Mouse (Mus musculus): ENCODE results near the gene Pxt1. TPM values are rescaled to one million over a fixed set of nuclear protein-coding genes. Genes with fewer than 3 reads are reported as not detected.

Gene Pxt1
- polyA plus RNA-seq, 1 experiment from 2014 or later = not detected

DNA sequence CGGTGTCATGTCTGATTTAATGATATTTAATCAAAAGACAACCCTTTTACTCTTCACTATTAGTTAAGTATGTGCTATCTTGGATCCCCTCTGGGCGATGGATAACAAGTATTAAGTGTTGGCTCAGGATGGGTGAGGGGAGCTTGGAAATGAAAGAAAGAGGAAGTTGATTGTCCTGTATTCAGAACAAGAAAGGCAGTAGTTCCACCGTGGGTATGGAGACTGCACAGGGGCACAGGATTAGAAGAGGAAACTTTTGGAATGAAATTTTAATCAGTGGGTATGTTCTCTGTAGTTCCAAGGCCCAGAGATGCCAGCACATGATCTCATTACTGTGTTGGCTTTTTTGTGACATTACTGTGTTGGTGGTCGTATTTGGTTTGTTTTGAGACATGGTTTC lies 7.1 kb upstream of the Pxt1 start:
- 75% methylated on average over 4 of the region's 4 CpGs for WGBS
- H3K27me3 ChIP-seq (replicated peaks; ENCODE audit: control insufficient read depth, insufficient read depth, low read length) = no peaks in the 10 kb centered on the region
- ATAC-seq = no peak

DNA sequence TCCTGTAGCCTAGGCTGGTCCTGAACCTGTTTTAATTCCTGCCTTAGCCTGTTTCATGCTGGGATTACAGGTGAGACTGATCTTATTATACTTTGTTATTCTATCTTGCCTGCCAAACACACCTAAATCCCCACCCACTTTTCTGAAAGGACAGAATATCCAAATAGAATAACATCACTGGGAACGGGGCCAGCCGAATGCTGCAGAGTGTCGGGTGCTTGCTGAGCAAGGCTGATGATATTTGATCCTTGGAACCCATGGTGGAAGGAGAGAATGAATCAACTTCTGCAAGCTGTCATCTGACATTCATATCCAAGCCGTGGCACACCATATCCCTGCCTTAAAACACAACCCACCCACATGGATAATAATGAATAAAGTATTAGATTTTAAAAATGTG lies 5.0 kb upstream of the Pxt1 start:
- TF ChIP-seq CTCF (IDR thresholded peaks at IDR 0.05; ENCODE audit: low read depth) = no peak
- no peak for ATAC-seq
- WGBS = 68% methylated on average over 4 of the region's 4 CpGs

More for the DNA sequence above, 7.1 kb upstream of the Pxt1 start:
- no peaks in the 10 kb centered on the region for H3K9me3 ChIP-seq (ENCODE audit: control insufficient read depth)
- H3K4me1 ChIP-seq (replicated peaks; ENCODE audit: control insufficient read depth, insufficient read depth, low read length) = no peaks in the 10 kb centered on the region
- H3K36me3 ChIP-seq (ENCODE audit: control insufficient read depth, insufficient read depth) = no peaks in the 10 kb centered on the region
- no peak overlapping the region for H3K4me2 ChIP-seq (replicated peaks; ENCODE audit: low read depth)
- no peak overlapping the region for H3K27ac ChIP-seq (ENCODE audit: low read depth, low read length)
- H3K9ac ChIP-seq (ENCODE audit: low read depth, low read length) = no peak overlapping the region
- H3K4me3 ChIP-seq (ENCODE audit: low read depth, low read length) = no peak overlapping the region
- TF ChIP-seq CTCF (IDR thresholded peaks at IDR 0.05; ENCODE audit: low read depth) = no peak

DNA sequence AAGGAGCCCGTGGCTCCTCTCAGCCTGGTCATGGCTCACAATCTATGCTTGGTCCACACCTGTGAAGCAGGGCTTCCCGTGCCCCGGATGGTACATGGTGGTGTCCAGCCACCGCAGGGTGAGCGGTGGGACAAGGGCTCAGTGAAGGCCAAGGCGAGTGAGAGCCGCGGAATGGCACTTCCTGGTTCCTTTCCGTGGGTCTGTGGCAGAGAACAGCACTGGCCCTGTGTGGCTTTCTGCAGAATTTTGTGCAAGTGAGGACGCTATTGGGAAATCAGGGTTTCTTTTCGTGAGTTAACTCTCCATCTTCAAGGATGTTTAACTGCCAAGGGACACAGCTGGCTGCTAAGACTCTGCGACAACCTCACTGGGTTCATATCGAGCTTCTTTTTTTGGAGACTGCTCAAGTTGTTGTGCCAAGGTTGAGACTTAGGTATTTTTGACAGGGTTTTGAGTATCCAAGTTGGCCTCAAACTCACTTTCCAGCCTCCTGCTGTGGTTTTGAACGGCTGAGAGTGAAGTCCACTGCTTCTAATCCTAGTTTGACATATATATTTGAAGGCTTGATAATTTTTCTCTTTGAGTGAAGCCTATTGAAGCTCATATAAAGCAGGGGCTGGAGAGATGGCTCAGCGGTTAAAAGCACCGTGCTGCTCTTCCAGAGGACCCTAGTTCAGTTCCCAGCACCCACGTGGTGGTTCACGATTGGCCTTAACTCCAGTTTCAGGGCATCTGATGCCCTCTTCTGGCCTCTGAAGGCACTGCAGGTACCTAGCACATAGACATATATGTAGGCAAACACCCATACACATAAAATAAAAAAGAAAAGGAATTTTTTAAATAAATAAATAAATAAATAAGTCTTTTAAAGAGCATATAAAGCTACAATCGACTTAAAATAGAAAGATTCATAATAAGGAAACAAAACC lies 3.6 kb upstream of the Pxt1 start:
- Histone ChIP-seq H3K4me2 (replicated peaks; ENCODE audit: low read depth) (no peak overlapping the region), H3K27me3 (replicated peaks; ENCODE audit: control insufficient read depth, insufficient read depth, low read length) (no peaks in the 10 kb centered on the region), H3K27ac (ENCODE audit: low read depth, low read length) (no peak overlapping the region), H3K9ac (ENCODE audit: low read depth, low read length) (no peak overlapping the region), H3K4me3 (ENCODE audit: low read depth, low read length) (no peak overlapping the region), H3K36me3 (ENCODE audit: control insufficient read depth, insufficient read depth) (no peaks in the 10 kb centered on the region), H3K9me3 (ENCODE audit: control insufficient read depth) (no peaks in the 10 kb centered on the region), H3K4me1 (replicated peaks; ENCODE audit: control insufficient read depth, insufficient read depth, low read length) (no peaks in the 10 kb centered on the region)
- WGBS = 92% methylated on average over 19 of the region's 19 CpGs
- ATAC-seq = no peak
- TF ChIP-seq CTCF (IDR thresholded peaks at IDR 0.05; ENCODE audit: low read depth) = no peak

More for the DNA sequence above, 5.0 kb upstream of the Pxt1 start:
- Histone ChIP-seq H3K4me1 (replicated peaks; ENCODE audit: control insufficient read depth, insufficient read depth, low read length) (no peaks in the 10 kb centered on the region), H3K27ac (ENCODE audit: low read depth, low read length) (no peak overlapping the region), H3K4me2 (replicated peaks; ENCODE audit: low read depth) (no peak overlapping the region), H3K9me3 (ENCODE audit: control insufficient read depth) (no peaks in the 10 kb centered on the region), H3K9ac (ENCODE audit: low read depth, low read length) (no peak overlapping the region), H3K36me3 (ENCODE audit: control insufficient read depth, insufficient read depth) (no peaks in the 10 kb centered on the region), H3K27me3 (replicated peaks; ENCODE audit: control insufficient read depth, insufficient read depth, low read length) (no peaks in the 10 kb centered on the region), H3K4me3 (ENCODE audit: low read depth, low read length) (no peak overlapping the region)

DNA sequence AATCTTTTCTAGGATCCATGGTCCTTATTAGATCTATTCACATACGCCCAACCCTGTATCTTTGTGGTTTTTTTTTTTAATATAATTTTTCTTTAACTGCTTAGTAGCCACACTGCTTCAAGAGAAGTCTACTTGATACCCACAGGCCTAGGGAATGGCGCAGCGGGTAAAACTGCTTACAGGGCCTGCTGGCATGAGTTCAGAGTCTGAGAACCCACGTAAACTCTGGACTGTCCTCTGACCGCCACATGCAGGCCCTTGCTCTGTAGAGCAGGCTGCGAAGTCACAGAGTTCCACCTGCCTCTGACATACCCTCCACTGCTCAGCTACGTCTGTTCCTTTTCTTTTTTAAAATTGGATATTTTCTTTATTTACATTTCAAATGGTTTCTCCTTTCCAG lies 841 bp upstream of the Pxt1 start:
- Histone ChIP-seq H3K9me3 (ENCODE audit: control insufficient read depth) (no peaks in the 10 kb centered on the region), H3K9ac (ENCODE audit: low read depth, low read length) (no peak overlapping the region), H3K27ac (ENCODE audit: low read depth, low read length) (no peak overlapping the region), H3K4me3 (ENCODE audit: low read depth, low read length) (no peak overlapping the region), H3K4me2 (replicated peaks; ENCODE audit: low read depth) (no peak overlapping the region), H3K4me1 (replicated peaks; ENCODE audit: control insufficient read depth, insufficient read depth, low read length) (no peaks in the 10 kb centered on the region), H3K36me3 (ENCODE audit: control insufficient read depth, insufficient read depth) (no peaks in the 10 kb centered on the region), H3K27me3 (replicated peaks; ENCODE audit: control insufficient read depth, insufficient read depth, low read length) (no peaks in the 10 kb centered on the region)
- 85% methylated on average over 7 of the region's 7 CpGs for WGBS
- TF ChIP-seq CTCF (IDR thresholded peaks at IDR 0.05; ENCODE audit: low read depth) = no peak
- ATAC-seq = no peak

DNA sequence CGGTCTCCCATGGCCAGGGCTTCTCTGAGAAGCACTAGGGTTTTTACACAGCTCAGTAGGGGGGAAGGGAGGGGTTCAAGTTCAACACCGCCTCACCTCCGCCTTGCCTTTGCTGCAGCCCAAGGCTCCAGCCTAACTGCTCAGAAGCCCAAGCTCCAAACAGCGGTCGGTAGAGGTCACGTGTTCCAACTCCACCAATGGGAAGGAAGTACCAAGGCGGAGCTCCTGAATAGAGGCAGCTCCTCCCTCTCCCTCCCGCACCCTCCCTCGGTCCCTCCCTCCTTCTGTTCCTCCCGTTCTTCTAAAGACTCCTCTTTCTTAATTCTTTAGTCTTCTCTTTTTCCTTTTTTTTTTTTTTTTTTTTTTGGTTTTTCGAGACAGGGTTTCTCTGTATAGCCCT lies 1.5 kb downstream of the Pxt1 start:
- ATAC-seq = no peak

DNA sequence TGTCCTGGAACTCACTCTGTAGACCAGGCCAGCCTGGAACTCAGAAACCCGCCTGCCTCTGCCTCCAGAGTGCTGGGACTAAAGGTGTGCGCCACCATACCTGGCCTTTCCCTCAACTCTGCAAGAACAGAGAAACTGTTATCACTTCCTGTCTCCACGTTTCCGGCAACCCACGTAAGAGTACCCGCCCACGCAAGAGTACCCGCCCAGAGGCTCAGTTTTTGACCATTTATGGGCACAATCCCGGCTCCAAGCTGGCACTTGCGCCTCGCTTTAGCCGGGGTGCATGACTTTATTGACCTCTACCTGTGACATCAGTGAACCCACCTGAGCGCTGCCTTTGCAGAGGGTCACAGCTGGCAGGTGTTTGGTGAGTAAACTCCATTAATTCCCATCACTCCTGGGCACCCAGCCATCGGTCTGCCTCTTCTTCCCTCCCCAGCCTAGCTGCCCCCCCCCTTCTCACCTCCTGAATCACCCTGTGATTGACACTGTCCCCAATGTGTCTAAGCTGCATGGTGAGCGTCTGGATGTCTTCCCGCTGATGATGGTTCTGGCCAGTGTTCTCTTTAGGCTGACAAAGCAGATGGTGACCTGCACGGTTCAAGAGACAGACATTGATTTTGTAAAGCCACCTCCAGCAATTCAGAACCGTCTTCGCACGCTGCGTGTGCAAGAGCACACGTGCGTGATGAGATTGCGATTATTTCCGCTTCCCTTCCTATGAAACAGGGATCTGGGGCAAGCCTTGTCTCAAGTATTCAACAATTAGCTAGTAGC lies 2.7 kb downstream of the Pxt1 start:
- Histone ChIP-seq H3K4me1 (replicated peaks; ENCODE audit: control insufficient read depth, insufficient read depth, low read length) (no peaks in the 10 kb centered on the region), H3K36me3 (ENCODE audit: control insufficient read depth, insufficient read depth) (no peaks in the 10 kb centered on the region), H3K27me3 (replicated peaks; ENCODE audit: control insufficient read depth, insufficient read depth, low read length) (no peaks in the 10 kb centered on the region), H3K9me3 (ENCODE audit: control insufficient read depth) (no peaks in the 10 kb centered on the region), H3K27ac (ENCODE audit: low read depth, low read length) (no peak overlapping the region), H3K4me3 (ENCODE audit: low read depth, low read length) (no peak overlapping the region), H3K4me2 (replicated peaks; ENCODE audit: low read depth) (no peak overlapping the region), H3K9ac (ENCODE audit: low read depth, low read length) (no peak overlapping the region)
- TF ChIP-seq CTCF (IDR thresholded peaks at IDR 0.05; ENCODE audit: low read depth) = no peak
- 89% methylated on average over 25 of the region's 25 CpGs for WGBS
- no peak; the same call in 1 of the 2 replicates for ATAC-seq

More for the DNA sequence above, 1.5 kb downstream of the Pxt1 start:
- Histone ChIP-seq H3K4me1 (replicated peaks; ENCODE audit: control insufficient read depth, insufficient read depth, low read length) (no peaks in the 10 kb centered on the region), H3K36me3 (ENCODE audit: control insufficient read depth, insufficient read depth) (no peaks in the 10 kb centered on the region), H3K4me3 (ENCODE audit: low read depth, low read length) (no peak overlapping the region), H3K27me3 (replicated peaks; ENCODE audit: control insufficient read depth, insufficient read depth, low read length) (no peaks in the 10 kb centered on the region), H3K27ac (ENCODE audit: low read depth, low read length) (no peak overlapping the region), H3K9me3 (ENCODE audit: control insufficient read depth) (no peaks in the 10 kb centered on the region), H3K9ac (ENCODE audit: low read depth, low read length) (no peak overlapping the region), H3K4me2 (replicated peaks; ENCODE audit: low read depth) (no peak overlapping the region)
- no peak for TF ChIP-seq CTCF (IDR thresholded peaks at IDR 0.05; ENCODE audit: low read depth)
- WGBS = 81% methylated on average over 10 of the region's 11 CpGs
